20 mouse cellular contexts compared by ENCODE assay signal in genomic region chr1:35457591-35457990, GRCm38 (mm10).
A peak's percentile ranks its signal among the peaks of the same experiment; 100 is the strongest.
DNase-seq lines count a peak whose midpoint lies in the region; ATAC-seq lines count a peak whose summit lies in the region.
"Had no signal": no experiment of that assay in that cellular context is flagged by ENCODE, and none has a peak within 500 bp of the region (broad histone marks: within the 10 kb centered on the region; RNA-seq: fewer than 3 reads in every experiment).

No protein-coding gene starts in this region.

- 16% methylated on average over 9 of the region's 9 CpGs for WGBS in neural tube, embryonic 15.5 days
- 10% methylated on average over 9 of the region's 9 CpGs for WGBS in neural tube, embryonic 14.5 days

- H3K9me3 ChIP-seq in neural tube, embryonic 15.5 days (replicated peaks): no peaks in the 10 kb centered on the region
- no peaks in the 10 kb centered on the region for H3K9me3 ChIP-seq in neural tube, embryonic 14.5 days (ENCODE audit: control insufficient read depth, low read length)
- H3K9me3 ChIP-seq: embryonic facial prominence, embryonic 13.5 days; forebrain, embryonic 13.5 days; G1E; heart, embryonic 12.5 days; hindbrain, embryonic 15.5 days had no signal

- peak; percentile 51 for DNase-seq in neural tube, embryonic 10.5 days (ENCODE audit: extremely low spot score, low spot score)
- peak; percentile 49 for DNase-seq in embryo, embryonic 11 days
- peak; percentile 78 for DNase-seq in mesoderm, embryonic 11.5 days (ENCODE audit: low read depth, low spot score)
- no peak for DNase-seq in layer of hippocampus, adult 9-11 months
- DNase-seq: adrenal gland, adult 8-10 months; adrenal gland, postnatal 36 days; cerebellum, adult 2 months; cerebellum, postnatal 14 days; forebrain, postnatal 0 days; gastrocnemius, postnatal 14 days; heart, adult 2 months had no signal

- no peak overlapping the region for H3K4me2 ChIP-seq in neural tube, embryonic 15.5 days
- no peak overlapping the region for H3K4me2 ChIP-seq in neural tube, embryonic 14.5 days (ENCODE audit: low read depth, low read length)
- H3K4me2 ChIP-seq: embryonic facial prominence, embryonic 13.5 days; forebrain, embryonic 13.5 days; heart, embryonic 12.5 days; hindbrain, embryonic 15.5 days had no signal

- no peaks in the 10 kb centered on the region for H3K36me3 ChIP-seq in neural tube, embryonic 15.5 days
- no peaks in the 10 kb centered on the region for H3K36me3 ChIP-seq in neural tube, embryonic 14.5 days (ENCODE audit: control insufficient read depth, insufficient read depth, low read length)
- H3K36me3 ChIP-seq: embryonic facial prominence, embryonic 13.5 days; G1E; heart, embryonic 12.5 days; hindbrain, embryonic 15.5 days had no signal

- no peak overlapping the region for H3K27ac ChIP-seq in neural tube, embryonic 15.5 days (replicated peaks)
- no peak overlapping the region for H3K27ac ChIP-seq in neural tube, embryonic 14.5 days (ENCODE audit: low read depth, low read length)
- H3K27ac ChIP-seq: embryonic facial prominence, embryonic 13.5 days; forebrain, embryonic 13.5 days; heart, adult 2 months; hindbrain, embryonic 15.5 days had no signal

- H3K4me3 ChIP-seq in neural tube, embryonic 15.5 days (replicated peaks): no peak overlapping the region
- no peak overlapping the region for H3K4me3 ChIP-seq in neural tube, embryonic 14.5 days (ENCODE audit: low read depth, low read length)
- H3K4me3 ChIP-seq: embryonic facial prominence, embryonic 13.5 days; forebrain, embryonic 13.5 days; heart, adult 2 months; heart, embryonic 12.5 days; hindbrain, embryonic 15.5 days had no signal

- peaks cover 10% of the 10 kb centered on the region; the same call in 1 of the 2 replicates for H3K4me1 ChIP-seq in neural tube, embryonic 15.5 days
- no peaks in the 10 kb centered on the region for H3K4me1 ChIP-seq in neural tube, embryonic 14.5 days (ENCODE audit: control insufficient read depth, insufficient read depth, low read length)
- H3K4me1 ChIP-seq: embryonic facial prominence, embryonic 13.5 days; forebrain, embryonic 13.5 days; heart, embryonic 12.5 days; hindbrain, embryonic 15.5 days had no signal

- no peak overlapping the region for H3K9ac ChIP-seq in neural tube, embryonic 15.5 days (replicated peaks)
- H3K9ac ChIP-seq in neural tube, embryonic 14.5 days (replicated peaks; ENCODE audit: low read depth, low read length): no peak overlapping the region
- H3K9ac ChIP-seq: embryonic facial prominence, embryonic 13.5 days; forebrain, embryonic 13.5 days; forebrain, postnatal 0 days; heart, embryonic 12.5 days; hindbrain, embryonic 15.5 days had no signal

- H3K27me3 ChIP-seq in neural tube, embryonic 15.5 days (replicated peaks): no peaks in the 10 kb centered on the region
- H3K27me3 ChIP-seq in neural tube, embryonic 14.5 days (ENCODE audit: control insufficient read depth, insufficient read depth, low read length): no peaks in the 10 kb centered on the region
- H3K27me3 ChIP-seq: embryonic facial prominence, embryonic 13.5 days; forebrain, embryonic 13.5 days; heart, embryonic 12.5 days; hindbrain, embryonic 15.5 days had no signal

- no peak for ATAC-seq in neural tube, embryonic 15.5 days (ENCODE audit: low FRiP score)
- 0 out of 2 replicates have a peak, but pooled peaks have one; percentile 49 for ATAC-seq in neural tube, embryonic 14.5 days (ENCODE audit: low read depth)
- ATAC-seq in erythroid progenitor cell, adult 5-6 weeks (replicated peaks; ENCODE audit: low FRiP score, poor library complexity, severe bottlenecking): no peak
- no peak for ATAC-seq in megakaryocyte-erythroid progenitor cell, adult 5-6 weeks (replicated peaks; ENCODE audit: low FRiP score, low TSS enrichment, poor library complexity, severe bottlenecking)
- ATAC-seq: forebrain, embryonic 13.5 days; forebrain, postnatal 0 days had no signal
